Mouse (Mus musculus) myocyte (in vitro differentiated cells): ENCODE results near the gene Gramd2.

Experiments
- CEBPB ChIP-seq: IDR thresholded peaks from 2 replicates; pipeline ENCODE4 v1.6.1; 2011; ENCODE audit warnings: mild to moderate bottlenecking, moderate library complexity; ENCODE audit not compliant: poor library complexity, insufficient read depth, severe bottlenecking
- E2F4 ChIP-seq: IDR thresholded peaks from one replicate; pipeline ENCODE4 v1.6.1; 2011; ENCODE audit warnings: mild to moderate bottlenecking, control low read depth, moderate library complexity; ENCODE audit not compliant: insufficient read depth
- POLR2A ChIP-seq: IDR thresholded peaks from one replicate; pipeline ENCODE4 v1.6.1; 2011; ENCODE audit warnings: low read depth, mild to moderate bottlenecking, control low read depth, moderate library complexity; ENCODE audit not compliant: insufficient read length
- POLR2AphosphoS2 ChIP-seq: IDR thresholded peaks from one replicate; pipeline ENCODE4 v1.6.1; 2011; ENCODE audit warnings: low read depth, control low read depth; ENCODE audit not compliant: insufficient read length
- TCF12 ChIP-seq: IDR thresholded peaks from one replicate; pipeline ENCODE4 v1.6.1; 2011; ENCODE audit warnings: mild to moderate bottlenecking, control low read depth; ENCODE audit not compliant: poor library complexity, insufficient read depth, severe bottlenecking
- TCF3 ChIP-seq: IDR thresholded peaks from one replicate; pipeline ENCODE4 v1.6.1; 2011; ENCODE audit warnings: low read depth, control low read depth; ENCODE audit not compliant: insufficient read length
- USF1 ChIP-seq: IDR thresholded peaks from one replicate; pipeline ENCODE4 v1.6.1; 2011; ENCODE audit warnings: low read depth, mild to moderate bottlenecking, control low read depth, moderate library complexity

- no peak for TF ChIP-seq POLR2A
- TF ChIP-seq CEBPB = no peak
- TF ChIP-seq TCF3 = no peak
- no peak for TF ChIP-seq E2F4
- TF ChIP-seq TCF12 = no peak
- TF ChIP-seq POLR2AphosphoS2 = no peak
- TF ChIP-seq USF1 = no peak
Measured at GRCm38 (mm10) chr9:59716275-59716898, 36.4 kb downstream of the Gramd2 start.
